ENCODE assay signal across 8 mouse cellular contexts in genomic region chr11:86067154-86067553, GRCm38 (mm10).
A peak's percentile ranks its signal among the peaks of the same experiment; 100 is the strongest.
DNase-seq lines count a peak whose midpoint lies in the region; TF ChIP-seq lines count a peak whose summit lies in the region.
"Had no signal": no experiment of that assay in that cellular context is flagged by ENCODE, and none has a peak within 500 bp of the region (broad histone marks: within the 10 kb centered on the region; RNA-seq: fewer than 3 reads in every experiment).

No protein-coding gene starts in this region.

- TF ChIP-seq CTCF in brain, embryonic 14.5 days (IDR thresholded peaks at IDR 0.05; ENCODE audit: borderline replicate concordance, extremely low read depth, insufficient read depth, insufficient read length), result peak; percentile 49; the same call in 1 of the 2 replicates

- DNase-seq in kidney, adult 9 months, result peak; percentile 15
- no peak for DNase-seq in kidney, postnatal 25 days
- DNase-seq in right cerebral cortex, adult 18-20 months, result peak; percentile 2
- no peak for DNase-seq in right cerebral cortex, postnatal 36 days (ENCODE audit: low spot score in 2 of 2)
- DNase-seq in brain, embryonic 14.5 days (ENCODE audit: low read depth), result peak; percentile 73
- DNase-seq in yolk sac, embryonic 10.5 days (ENCODE audit: low spot score), result no peak
- DNase-seq in B cell, adult 2 months, result no peak
- DNase-seq: cerebellum, adult 9-10 months had no signal

- no peak for TF ChIP-seq POLR2A in brain, embryonic 14.5 days (IDR thresholded peaks at IDR 0.05; ENCODE audit: borderline replicate concordance, extremely low read depth, insufficient read depth, insufficient read length, poor library complexity, severe bottlenecking)

Comparison
In these comparisons a context has a peak if more than half of its experiments do, and no peak if none do; other contexts are left out.
1. DNase-seq: peak in kidney, adult 9 months (single experiment), right cerebral cortex, adult 18-20 months (single experiment) and brain, embryonic 14.5 days (single experiment); none in kidney, postnatal 25 days (0 of 2), right cerebral cortex, postnatal 36 days (0 of 2), yolk sac, embryonic 10.5 days (single experiment) and B cell, adult 2 months (0 of 2).